Mouse (Mus musculus): ENCODE results near the gene Avpr2.

Gene Avpr2

GRCm38 (mm10) chrX:73916945-73917344 lies 25.0 kb downstream of the Avpr2 start:
- DNase-seq (ENCODE audit: low read depth, low spot score): no peak

GRCm38 (mm10) chrX:73918631-73919030 lies 26.7 kb downstream of the Avpr2 start:
- no peak for DNase-seq (ENCODE audit: low read depth, low spot score)

GRCm38 (mm10) chrX:73921285-73921822 lies 29.5 kb downstream of the Avpr2 start:
- DNase-seq (ENCODE audit: low read depth, low spot score): no peak

GRCm38 (mm10) chrX:73921823-73922549 lies 30.1 kb downstream of the Avpr2 start, which contains the start of the genes Arhgap4 and Naa10:
Gene Arhgap4, minus strand, starts transcription at chrX:73921870.
Gene Naa10, minus strand, starts transcription at chrX:73921944.
- DNase-seq (ENCODE audit: low read depth, low spot score): peak; percentile 79

- no peak for DNase-seq (ENCODE audit: low read depth, low spot score)
Measured at GRCm38 (mm10) chrX:73922550-73922882, 30.6 kb downstream of the Avpr2 start.

GRCm38 (mm10) chrX:73930402-73931062 lies 38.6 kb downstream of the Avpr2 start, which contains the start of gene Renbp:
Gene Renbp, minus strand, starts transcription at chrX:73930850.
- DNase-seq (ENCODE audit: low read depth, low spot score): peak; percentile 29

GRCm38 (mm10) chrX:73931871-73932270 lies 40.0 kb downstream of the Avpr2 start:
- DNase-seq (ENCODE audit: low read depth, low spot score): no peak

- no peak for DNase-seq (ENCODE audit: low read depth, low spot score)
Measured at GRCm38 (mm10) chrX:73941860-73942259, 50.0 kb downstream of the Avpr2 start.

GRCm38 (mm10) chrX:73942294-73942693 lies 50.4 kb downstream of the Avpr2 start:
- no peak for DNase-seq (ENCODE audit: low read depth, low spot score)
